Mouse (Mus musculus): ENCODE results near the gene Irak1bp1. TPM values are rescaled to one million over a fixed set of nuclear protein-coding genes. Genes with fewer than 3 reads are reported as not detected.

Gene Irak1bp1
- polyA plus RNA-seq (2012; rRNA removed), result 5.3 and 8.0 TPM in 2 replicates

DNA sequence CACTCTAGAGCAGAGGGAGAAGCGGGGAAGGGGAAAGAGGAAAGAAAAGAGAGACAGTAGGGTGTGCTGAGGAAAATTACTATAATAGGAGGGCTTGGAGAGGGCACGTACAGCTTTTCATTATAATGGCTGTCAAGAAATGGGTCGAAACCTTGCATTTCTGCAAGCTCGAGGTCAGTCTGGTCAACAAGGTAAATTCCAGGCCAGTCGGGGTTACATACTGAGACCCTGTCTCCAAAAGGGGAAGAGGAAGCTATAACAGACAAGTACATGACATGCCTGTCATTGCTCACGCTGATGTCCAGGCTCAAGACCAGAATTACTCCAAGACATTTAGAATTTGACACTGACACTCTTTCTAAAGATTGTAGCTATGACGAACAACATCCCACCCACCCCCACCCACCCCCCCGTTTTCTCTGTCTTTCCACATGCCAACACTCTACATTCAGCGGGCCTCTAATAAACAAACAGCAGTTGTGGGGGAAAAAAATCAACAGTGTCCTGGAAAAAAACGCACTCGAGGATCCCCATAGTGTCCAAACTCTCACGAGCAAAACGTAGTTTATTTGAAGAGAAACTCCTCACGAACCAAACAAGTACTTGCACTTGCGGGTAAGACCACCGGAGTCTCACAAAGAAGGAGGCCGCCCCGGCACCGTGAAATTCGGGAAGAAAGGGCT is at the start of gene Irak1bp1:
Gene Irak1bp1, plus strand, starts transcription at position 534 of the 683 bp plus-strand sequence.

Other genes starting within 250 kb of the Irak1bp1 start
- gene Phip, start 146.0 kb downstream of the Irak1bp1 start, polyA plus RNA-seq (2012; rRNA removed), result 1.1 and 2.5 TPM in 2 replicates

Data from colon, adult 2 months (tissue).